Mouse (Mus musculus): Measurements from ENCODE around the gene Sept9. TPM values are rescaled to one million over a fixed set of nuclear protein-coding genes. Genes with fewer than 3 reads are reported as not detected.

Gene Sept9
- polyA plus RNA-seq, 1 experiment from 2014 or later: 165 TPM

GRCm38 (mm10) chr11:117411663-117412062, 212.2 kb downstream of the Sept9 start:
- Histone ChIP-seq H3K9ac (no peak overlapping the region), H3K36me3 (no peaks in the 10 kb centered on the region), H3K27ac (no peak overlapping the region), H3K4me3 (no peak overlapping the region), H3K9me3 (no peaks in the 10 kb centered on the region), H3K4me1 (peaks cover 69% of the 10 kb centered on the region), H3K27me3 (replicated peaks) (peaks cover 23% of the 10 kb centered on the region), H3K4me2 (replicated peaks) (no peak overlapping the region)
- 82% methylated on average over 4 of the region's 4 CpGs for whole genome bisulfite sequencing
- no peak for ATAC-seq (ENCODE audit: low FRiP score, low read depth)

Other genes with a start within 250 kb of the Sept9 start
- 68.8 and 71.5 TPM in 2 replicates for gene Sec14l1, start 84.5 kb upstream of the Sept9 start, polyA plus RNA-seq (2016; fragmentation: Nextera tagmentation; extraction: Ambion mirVana)